Mouse (Mus musculus): ENCODE results near the gene Taf12. TPM values are rescaled to one million over a fixed set of nuclear protein-coding genes. Genes with fewer than 3 reads are reported as not detected.
"Not testable (repeated sequence)": the region's sequence is repeated elsewhere in the genome, so short reads cannot be mapped to it uniquely, and the experiment has no call there.

Gene Taf12
- polyA plus RNA-seq, 1 experiment, result 24.3 TPM

DNA sequence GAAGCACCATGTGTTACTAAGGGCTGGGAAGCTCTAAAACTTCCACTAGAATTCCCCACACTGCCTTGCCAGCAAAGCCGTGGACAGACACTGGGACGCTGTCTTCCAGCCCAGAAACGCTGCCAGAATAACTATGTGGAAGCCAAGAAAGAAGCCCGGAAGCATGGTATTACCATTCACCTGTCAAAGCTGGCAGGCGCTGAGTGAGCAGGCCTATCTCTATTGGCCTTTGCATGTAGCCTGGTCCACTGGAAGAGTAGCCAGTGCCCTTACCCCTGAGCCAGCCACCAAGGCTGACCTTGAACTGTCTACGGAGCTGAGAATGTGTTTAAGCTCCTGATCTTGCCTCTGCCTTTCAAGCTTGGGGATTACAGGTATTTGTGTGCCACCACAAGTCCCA lies 27.3 kb downstream of the Taf12 start:
- WGBS, result 22% methylated on average over 6 of the region's 6 CpGs
- TF ChIP-seq POLR2A (IDR thresholded peaks at IDR 0.05; ENCODE audit: borderline replicate concordance, insufficient read depth, low read length) (no peak), CTCF (IDR thresholded peaks at IDR 0.05; ENCODE audit: borderline replicate concordance, insufficient read depth, low read depth, low read length) (no peak)
- Histone ChIP-seq H3K27ac (ENCODE audit: insufficient read depth, low read length) (no peak overlapping the region), H3K4me1 (ENCODE audit: control insufficient read depth, insufficient read depth, low read length) (no peaks in the 10 kb centered on the region), H3K4me3 (replicated peaks; ENCODE audit: insufficient read depth, low read depth, low read length) (no peak overlapping the region), H3K27me3 (ENCODE audit: control insufficient read depth, insufficient read depth, low read length) (no peaks in the 10 kb centered on the region)
- DNase-seq, result no peak

DNA sequence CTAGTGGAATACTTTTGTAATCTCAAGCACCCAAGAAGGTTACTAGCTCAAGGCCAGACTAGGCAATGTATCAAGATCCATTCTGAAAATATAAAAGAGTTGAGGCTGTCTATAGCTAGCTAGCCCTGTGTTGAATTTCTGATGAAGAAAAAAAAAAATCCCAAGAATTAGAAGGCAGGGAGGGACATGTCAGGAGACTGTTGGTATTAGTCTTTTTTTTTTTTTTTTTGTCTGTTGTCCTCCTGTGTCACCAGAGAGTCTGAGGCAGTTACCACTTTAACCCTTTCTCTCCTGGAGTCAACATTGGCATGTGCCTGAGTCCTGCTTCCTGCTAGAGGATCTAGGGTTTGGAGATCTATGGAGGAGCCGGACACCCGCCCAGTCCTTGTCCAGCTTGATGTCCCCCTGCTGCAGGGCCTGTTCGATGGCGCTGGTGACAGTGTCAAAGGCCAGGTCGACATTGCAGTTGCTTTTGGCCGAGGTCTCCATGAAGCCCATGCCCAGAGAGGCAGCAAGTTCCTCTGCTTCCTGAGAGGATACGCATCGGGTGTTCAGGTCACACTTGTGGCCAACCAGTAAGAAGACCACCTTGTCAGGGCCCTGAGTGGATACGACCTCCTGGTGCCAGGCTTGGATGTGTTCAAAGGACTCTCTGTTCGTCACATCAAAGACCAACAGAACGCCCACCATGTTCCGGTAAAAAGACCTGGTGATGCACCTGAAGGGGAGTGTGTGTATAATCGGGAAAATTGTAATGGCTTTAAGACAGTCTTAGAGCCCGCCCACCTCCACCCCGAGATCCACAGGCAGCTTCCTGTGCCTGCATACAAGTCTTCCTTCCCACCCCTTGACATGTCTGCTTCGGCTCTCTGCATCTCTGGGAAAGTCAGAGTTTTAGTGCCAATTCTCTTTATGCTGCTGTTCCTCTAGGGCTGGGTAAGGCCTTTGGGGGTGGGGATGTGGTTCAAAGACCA lies 28.1 kb downstream of the Taf12 start:
- Histone ChIP-seq H3K4me3 (replicated peaks; ENCODE audit: insufficient read depth, low read depth, low read length) (no peak overlapping the region), H3K4me1 (ENCODE audit: control insufficient read depth, insufficient read depth, low read length) (no peaks in the 10 kb centered on the region), H3K27me3 (ENCODE audit: control insufficient read depth, insufficient read depth, low read length) (no peaks in the 10 kb centered on the region), H3K27ac (ENCODE audit: insufficient read depth, low read length) (no peak overlapping the region)
- DNase-seq, result no peak
- WGBS, result 73% methylated on average over 16 of the region's 16 CpGs
- TF ChIP-seq CTCF (IDR thresholded peaks at IDR 0.05; ENCODE audit: borderline replicate concordance, insufficient read depth, low read depth, low read length) (no peak), POLR2A (IDR thresholded peaks at IDR 0.05; ENCODE audit: borderline replicate concordance, insufficient read depth, low read length) (no peak)

DNA sequence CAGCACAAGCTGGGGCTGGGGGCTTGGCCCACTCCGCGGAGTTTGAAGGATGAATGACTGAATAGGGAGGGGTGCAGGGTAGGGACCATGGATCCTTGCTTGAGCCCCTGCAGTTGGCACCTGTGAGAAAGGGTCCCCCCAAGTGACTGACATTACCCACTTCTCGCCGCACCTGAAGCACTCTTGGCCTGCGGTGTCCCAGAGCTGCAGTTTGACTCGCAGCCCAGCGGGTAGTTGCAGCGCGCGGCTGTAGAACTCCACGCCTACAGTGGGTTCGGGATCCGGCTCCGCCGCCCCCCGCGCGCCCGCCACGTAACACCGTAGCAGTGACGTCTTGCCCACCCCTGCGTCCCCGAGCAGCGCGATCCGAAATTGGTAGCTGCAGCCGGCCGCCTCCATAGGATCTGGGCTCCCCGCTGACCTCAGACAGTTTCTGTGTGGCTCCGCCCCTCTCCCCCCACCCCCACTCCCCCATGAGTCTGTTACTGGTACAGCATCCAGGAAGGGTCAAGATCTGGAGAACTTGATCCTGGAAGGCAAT lies 28.8 kb downstream of the Taf12 start, which contains the start of gene Rab42:
Rab42 (minus strand) TSS at position 447 of the 541 bp plus-strand sequence.
- 2% methylated on average over 31 of the region's 31 CpGs for WGBS
- H3K27me3 ChIP-seq (ENCODE audit: control insufficient read depth, insufficient read depth, low read length), result no peaks in the 10 kb centered on the region
- H3K27ac ChIP-seq (ENCODE audit: insufficient read depth, low read length), result no peak within 1 kb of the TSS
- no peaks in the 10 kb centered on the region for H3K4me1 ChIP-seq (ENCODE audit: control insufficient read depth, insufficient read depth, low read length)
- peak within 1 kb of the TSS; percentile 56 for H3K4me3 ChIP-seq (replicated peaks; ENCODE audit: insufficient read depth, low read depth, low read length)
- no peak for TF ChIP-seq POLR2A (IDR thresholded peaks at IDR 0.05; ENCODE audit: borderline replicate concordance, insufficient read depth, low read length)
- TF ChIP-seq CTCF (IDR thresholded peaks at IDR 0.05; ENCODE audit: borderline replicate concordance, insufficient read depth, low read depth, low read length), result no peak
- peak; percentile 24 to 40 for DNase-seq

DNA sequence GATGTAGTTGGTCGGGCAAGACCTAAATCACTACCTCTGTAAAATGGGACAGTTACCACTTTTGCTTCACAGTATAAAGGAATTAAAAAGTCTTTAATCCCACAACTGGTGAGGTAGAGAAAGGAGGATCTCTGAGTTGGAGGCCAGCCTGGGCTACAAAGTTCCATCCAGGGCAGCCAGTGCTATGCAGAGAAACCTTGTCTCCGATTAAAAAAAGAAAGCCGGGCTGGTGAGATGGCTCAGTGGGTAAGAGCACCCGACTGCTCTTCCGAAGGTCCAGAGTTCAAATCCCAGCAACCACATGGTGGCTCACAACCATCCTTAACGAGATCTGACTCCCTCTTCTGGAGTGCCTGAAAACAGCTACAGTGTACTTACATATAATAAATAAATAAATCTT lies 29.3 kb downstream of the Taf12 start:
- 50% methylated on average over 6 of the region's 6 CpGs for WGBS
- not testable (repeated sequence) for H3K27ac ChIP-seq (ENCODE audit: insufficient read depth, low read length); H3K4me1 ChIP-seq (ENCODE audit: control insufficient read depth, insufficient read depth, low read length); H3K27me3 ChIP-seq (ENCODE audit: control insufficient read depth, insufficient read depth, low read length); DNase-seq
- peak overlapping the region; percentile 56 for H3K4me3 ChIP-seq (replicated peaks; ENCODE audit: insufficient read depth, low read depth, low read length)

DNA sequence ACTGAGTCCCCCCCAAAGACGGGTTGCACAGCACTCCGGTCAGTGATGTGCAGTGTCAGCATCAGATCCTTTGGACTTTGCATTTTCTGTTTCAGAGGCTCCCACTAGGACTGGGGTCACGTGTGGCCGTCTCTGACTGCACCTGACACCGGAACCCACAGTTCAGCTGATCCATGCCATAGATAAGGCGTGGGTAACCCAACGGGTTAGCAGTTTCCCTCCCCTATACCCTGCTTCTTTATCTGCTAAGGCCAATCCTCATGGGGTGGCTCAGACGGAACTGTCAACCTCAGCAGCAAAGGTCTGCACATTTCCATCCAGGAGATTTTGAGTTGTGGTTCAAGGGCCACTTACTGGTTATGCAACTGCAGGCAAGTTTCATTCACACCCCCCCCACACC lies 31.1 kb downstream of the Taf12 start:
- TF ChIP-seq CTCF (IDR thresholded peaks at IDR 0.05; ENCODE audit: borderline replicate concordance, insufficient read depth, low read depth, low read length) (no peak), POLR2A (IDR thresholded peaks at IDR 0.05; ENCODE audit: borderline replicate concordance, insufficient read depth, low read length) (no peak)
- no peak overlapping the region for H3K27ac ChIP-seq (ENCODE audit: insufficient read depth, low read length)
- H3K4me3 ChIP-seq (replicated peaks; ENCODE audit: insufficient read depth, low read depth, low read length), result no peak overlapping the region
- peaks cover 6% of the 10 kb centered on the region; the same call in 1 of the 2 replicates for H3K4me1 ChIP-seq (ENCODE audit: control insufficient read depth, insufficient read depth, low read length)
- no peaks in the 10 kb centered on the region for H3K27me3 ChIP-seq (ENCODE audit: control insufficient read depth, insufficient read depth, low read length)
- DNase-seq, result no peak
- WGBS, result 86% methylated on average over 8 of the region's 8 CpGs

DNA sequence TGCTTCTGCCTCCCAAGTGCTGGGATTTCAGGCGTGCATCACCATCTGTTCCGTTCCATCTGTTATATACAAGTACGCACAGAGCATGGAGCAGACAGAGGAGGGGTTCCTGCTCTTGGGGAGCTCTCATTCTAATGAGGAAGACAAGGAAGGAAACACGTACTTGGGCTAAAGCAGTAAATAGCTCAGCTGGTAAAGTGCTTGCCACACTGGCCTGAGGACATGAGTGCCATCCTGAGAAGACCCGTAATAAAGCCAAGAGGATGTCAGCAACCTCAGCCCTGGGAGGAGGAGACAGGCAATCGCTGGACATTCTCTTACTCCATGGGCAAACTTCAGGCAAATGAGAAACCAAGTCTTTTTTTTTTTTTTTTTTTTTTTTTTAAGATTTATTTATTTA lies 31.8 kb downstream of the Taf12 start:
- Histone ChIP-seq H3K27me3 (ENCODE audit: control insufficient read depth, insufficient read depth, low read length) (no peaks in the 10 kb centered on the region), H3K4me1 (ENCODE audit: control insufficient read depth, insufficient read depth, low read length) (peaks cover 6% of the 10 kb centered on the region; the same call in 1 of the 2 replicates), H3K4me3 (replicated peaks; ENCODE audit: insufficient read depth, low read depth, low read length) (no peak overlapping the region), H3K27ac (ENCODE audit: insufficient read depth, low read length) (no peak overlapping the region)
- no peak for TF ChIP-seq POLR2A (IDR thresholded peaks at IDR 0.05; ENCODE audit: borderline replicate concordance, insufficient read depth, low read length)
- TF ChIP-seq CTCF (IDR thresholded peaks at IDR 0.05; ENCODE audit: borderline replicate concordance, insufficient read depth, low read depth, low read length), result no peak
- 70% methylated on average over 6 of the region's 6 CpGs for WGBS
- DNase-seq, result no peak

DNA sequence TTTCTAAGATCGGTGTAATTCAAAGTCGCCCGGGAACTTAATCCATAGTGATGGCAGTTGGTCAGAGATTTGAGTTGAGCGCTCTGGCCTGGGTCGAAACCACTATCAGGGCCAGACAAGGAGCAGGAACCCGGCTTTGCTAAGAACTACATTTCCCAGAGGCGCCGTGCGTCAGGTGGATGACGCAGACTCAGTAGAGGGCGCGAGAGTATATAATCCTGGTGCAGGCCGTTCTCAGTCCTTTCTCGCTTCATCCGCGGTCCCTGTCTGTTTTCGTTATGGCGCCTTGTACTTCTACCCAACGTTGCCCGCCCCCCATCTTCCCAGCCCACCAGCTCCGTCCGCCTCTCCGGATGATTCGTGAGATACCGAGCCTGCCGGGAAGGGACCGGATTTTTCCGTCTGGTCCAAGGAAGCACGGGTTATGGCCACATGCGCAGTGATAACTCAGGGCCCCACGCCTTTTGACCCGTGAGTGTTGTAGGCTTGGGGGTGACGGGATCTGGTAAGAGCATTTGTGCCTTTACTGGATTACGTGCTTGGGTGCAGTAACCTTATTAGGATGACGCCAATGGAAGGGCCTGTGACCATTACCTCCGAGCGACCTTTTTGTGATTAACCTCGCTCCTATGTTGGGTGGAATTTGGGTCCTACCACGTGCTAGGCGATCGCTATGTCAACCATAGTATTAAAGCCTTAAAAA lies 34.4 kb downstream of the Taf12 start:
- peak overlapping the region; percentile 75 for H3K4me3 ChIP-seq (replicated peaks; ENCODE audit: insufficient read depth, low read depth, low read length)
- H3K4me1 ChIP-seq (ENCODE audit: control insufficient read depth, insufficient read depth, low read length), result peaks cover 6% of the 10 kb centered on the region; the same call in 1 of the 2 replicates
- no peaks in the 10 kb centered on the region for H3K27me3 ChIP-seq (ENCODE audit: control insufficient read depth, insufficient read depth, low read length)
- DNase-seq, result peak; percentile 92 to 94
- peak overlapping the region; percentile 43 for H3K27ac ChIP-seq (ENCODE audit: insufficient read depth, low read length)
- under 1% methylated on average over 41 of the region's 41 CpGs for WGBS
- TF ChIP-seq POLR2A (IDR thresholded peaks at IDR 0.05; ENCODE audit: borderline replicate concordance, insufficient read depth, low read length) (peak; percentile 100), CTCF (IDR thresholded peaks at IDR 0.05; ENCODE audit: borderline replicate concordance, insufficient read depth, low read depth, low read length) (no peak)
